Comparison of ENCODE assay signal across 21 mouse cellular contexts in the genomic region with DNA sequence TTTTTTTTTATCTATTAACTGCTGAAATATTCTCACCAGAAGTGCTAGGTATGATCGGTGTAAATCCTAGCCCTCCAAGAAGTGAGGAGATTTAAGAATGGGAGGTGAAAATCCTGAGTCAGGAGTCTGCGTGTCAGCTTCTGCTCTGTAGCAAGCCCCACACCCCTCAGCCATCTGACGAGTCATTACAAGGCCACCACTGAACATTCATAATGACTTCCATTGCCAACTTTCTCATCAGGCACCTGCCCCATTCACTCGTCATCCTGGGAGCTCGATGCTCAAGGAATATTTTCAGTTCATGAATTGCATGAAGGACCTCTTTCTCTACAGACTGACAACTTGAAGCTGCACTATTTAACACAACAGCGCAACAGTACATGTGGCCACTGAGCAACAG.
"Had no signal": no experiment of that assay in that cellular context is flagged by ENCODE, and none has a peak within 500 bp of the region (broad histone marks: within the 10 kb centered on the region; RNA-seq: fewer than 3 reads in every experiment).

No protein-coding gene starts in this region.

- H3K9me3 ChIP-seq: limb, embryonic 12.5 days; limb, embryonic 15.5 days; midbrain, embryonic 12.5 days; midbrain, embryonic 15.5 days; neural tube, embryonic 12.5 days; neural tube, embryonic 15.5 days had no signal

- DNase-seq: kidney, postnatal 25 days; layer of hippocampus, postnatal 36 days; left cerebral cortex, postnatal 4 days; liver, postnatal 0 days; lung, embryonic 14.5 days; right cerebral cortex, adult 18-20 months; right cerebral cortex, postnatal 14 days; right cerebral cortex, postnatal 4 days; thymus, adult 18-20 months; thymus, postnatal 36 days had no signal

- H3K27me3 ChIP-seq: limb, embryonic 12.5 days; limb, embryonic 15.5 days; midbrain, embryonic 12.5 days; midbrain, embryonic 15.5 days; neural tube, embryonic 12.5 days; neural tube, embryonic 15.5 days had no signal

- H3K4me3 ChIP-seq: left cerebral cortex, adult 2 months; limb, embryonic 12.5 days; limb, embryonic 15.5 days; midbrain, embryonic 12.5 days; midbrain, embryonic 15.5 days; neural tube, embryonic 12.5 days; neural tube, embryonic 15.5 days had no signal

- H3K27ac ChIP-seq: kidney, postnatal 0 days; left cerebral cortex, adult 2 months; limb, embryonic 12.5 days; limb, embryonic 15.5 days; liver, embryonic 14.5 days; macrophage; midbrain, embryonic 12.5 days; midbrain, embryonic 15.5 days; neural tube, embryonic 12.5 days; neural tube, embryonic 15.5 days; stomach, postnatal 0 days had no signal

- H3K4me1 ChIP-seq: midbrain, embryonic 12.5 days; midbrain, embryonic 15.5 days; neural tube, embryonic 12.5 days; neural tube, embryonic 15.5 days had no signal

- H3K36me3 ChIP-seq: limb, embryonic 12.5 days; limb, embryonic 15.5 days; midbrain, embryonic 12.5 days; midbrain, embryonic 15.5 days; neural tube, embryonic 12.5 days; neural tube, embryonic 15.5 days had no signal
